Mouse (Mus musculus) brain, embryonic 14.5 days (tissue): Measurements from ENCODE around the gene Ndufb6. TPM values are rescaled to one million over a fixed set of nuclear protein-coding genes. Genes with fewer than 3 reads are reported as not detected.
A peak's percentile ranks its signal among the peaks of the same experiment; 100 is the strongest.
"Not testable (repeated sequence)": the region's sequence is repeated elsewhere in the genome, so short reads cannot be mapped to it uniquely, and the experiment has no call there.

ENCODE experiments used
- DNase-seq: peaks from one replicate; pipeline ENCODE4 v3.0.0-alpha.2; 2011; ENCODE audit warnings: low read depth
- CTCF ChIP-seq: fragments of 200-500 bp; IDR thresholded peaks from 2 replicates; pipeline ENCODE4 v1.5.1; 2012; ENCODE audit warnings: inconsistent platforms, mild to moderate bottlenecking, moderate library complexity, borderline replicate concordance; ENCODE audit not compliant: insufficient read depth, insufficient read length; ENCODE audit errors: extremely low read depth
- POLR2A ChIP-seq: fragments of 200-500 bp; IDR thresholded peaks from 2 replicates; pipeline ENCODE4 v1.6.1; 2012; ENCODE audit warnings: mild to moderate bottlenecking, inconsistent platforms, borderline replicate concordance; ENCODE audit not compliant: poor library complexity, insufficient read depth, insufficient read length, severe bottlenecking; ENCODE audit errors: extremely low read depth
- polyA plus RNA-seq: library from polyadenylated mRNA; depleted of rRNA; stranded (reverse); fragments of >200 nt; gene quantifications from 2 replicates; pipeline ENCODE4 v1.2.3, GENCODE M21; 2012; rRNA removed

Gene Ndufb6
- polyA plus RNA-seq, result 116 and 154 TPM in 2 replicates

GRCm38 (mm10) chr4:40279276-40279900, at the start of gene Ndufb6:
Gene Ndufb6, minus strand, starts transcription at chr4:40279421.
- TF ChIP-seq CTCF (no peak), POLR2A (peak; percentile 60; the same call in 1 of the 2 replicates)
- DNase-seq, result peak; percentile 97

GRCm38 (mm10) chr4:40327161-40327560, 47.9 kb upstream of the Ndufb6 start:
- TF ChIP-seq CTCF (no peak), POLR2A (no peak)
- no peak for DNase-seq

- TF ChIP-seq CTCF, result no peak
- no peak for TF ChIP-seq POLR2A
Measured at GRCm38 (mm10) chr4:40324620-40325019, 45.4 kb upstream of the Ndufb6 start.

DNA sequence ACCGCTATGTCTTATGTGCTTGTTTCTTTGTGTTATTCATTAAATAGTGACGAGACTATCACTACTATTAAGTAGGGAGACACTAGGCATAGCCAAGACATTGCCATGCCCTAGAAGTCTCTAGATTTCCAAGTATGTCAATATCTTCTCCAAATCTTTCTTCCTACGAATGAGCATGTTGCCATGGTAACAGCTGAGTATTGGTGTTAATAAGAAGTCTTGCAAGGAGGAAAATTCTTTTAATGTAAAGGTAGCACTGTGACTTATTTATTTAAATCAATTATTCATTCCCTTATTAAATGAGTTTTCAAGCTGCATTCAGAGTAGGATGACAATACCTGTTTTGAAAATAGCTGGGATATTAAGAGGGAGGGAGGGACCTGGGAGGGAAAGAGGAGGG, 38.2 kb upstream of the Ndufb6 start:
- DNase-seq, result peak; percentile 63
- TF ChIP-seq CTCF, result no peak
- TF ChIP-seq POLR2A, result no peak

More at GRCm38 (mm10) chr4:40324620-40325019, 45.4 kb upstream of the Ndufb6 start:
- DNase-seq, result no peak

DNA sequence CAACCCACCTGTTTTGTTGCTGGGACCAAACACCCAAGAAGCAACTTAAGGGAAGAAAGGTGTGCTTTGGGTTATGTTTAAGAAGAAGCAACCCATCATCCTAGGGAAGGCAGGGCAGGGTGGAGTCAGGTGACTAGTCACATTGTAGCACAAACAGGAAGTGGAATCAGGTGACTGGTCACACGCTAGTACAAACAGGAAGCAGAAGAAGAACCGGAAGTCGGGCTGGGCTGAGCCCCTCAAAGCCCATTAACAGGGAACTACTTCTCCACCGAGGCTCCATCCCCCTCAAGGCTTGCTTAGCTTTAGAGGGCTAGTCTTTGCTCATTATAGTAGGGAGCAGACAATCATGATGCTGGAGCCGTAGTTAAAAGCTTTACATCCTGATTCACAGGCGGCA, 33.8 kb upstream of the Ndufb6 start:
- no peak for TF ChIP-seq POLR2A
- TF ChIP-seq CTCF, result no peak
- no peak for DNase-seq

- no peak for TF ChIP-seq CTCF
- no peak for TF ChIP-seq POLR2A
Measured at GRCm38 (mm10) chr4:40312213-40312612, 33.0 kb upstream of the Ndufb6 start.

GRCm38 (mm10) chr4:40310796-40311383, 31.7 kb upstream of the Ndufb6 start:
- DNase-seq, result peak; percentile 23
- TF ChIP-seq CTCF (no peak), POLR2A (no peak)

More at GRCm38 (mm10) chr4:40312213-40312612, 33.0 kb upstream of the Ndufb6 start:
- DNase-seq, result no peak

DNA sequence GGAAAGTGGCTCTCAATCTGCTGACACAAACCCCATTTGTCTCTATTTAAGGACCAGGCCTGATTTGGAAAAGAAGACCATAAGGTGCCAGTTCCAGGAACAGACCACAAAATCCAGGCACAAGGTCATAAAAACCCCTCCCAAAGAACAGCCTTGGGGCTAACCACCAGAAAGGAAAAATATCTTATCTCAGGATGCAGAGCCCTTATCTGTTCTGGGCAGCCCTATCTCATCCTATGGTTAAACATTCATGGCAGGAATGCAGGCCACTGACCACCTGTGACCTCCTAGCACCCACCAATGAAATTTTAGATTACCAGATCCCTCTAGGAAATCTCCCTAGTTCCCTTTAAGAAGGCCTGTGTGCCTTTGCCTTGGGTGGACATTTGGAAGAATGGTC, 30.5 kb upstream of the Ndufb6 start:
- DNase-seq, result no peak
- TF ChIP-seq CTCF, result no peak
- no peak for TF ChIP-seq POLR2A

- no peak for DNase-seq
- TF ChIP-seq POLR2A, result no peak
- no peak for TF ChIP-seq CTCF
Measured at GRCm38 (mm10) chr4:40302445-40303125, 23.4 kb upstream of the Ndufb6 start.

DNA sequence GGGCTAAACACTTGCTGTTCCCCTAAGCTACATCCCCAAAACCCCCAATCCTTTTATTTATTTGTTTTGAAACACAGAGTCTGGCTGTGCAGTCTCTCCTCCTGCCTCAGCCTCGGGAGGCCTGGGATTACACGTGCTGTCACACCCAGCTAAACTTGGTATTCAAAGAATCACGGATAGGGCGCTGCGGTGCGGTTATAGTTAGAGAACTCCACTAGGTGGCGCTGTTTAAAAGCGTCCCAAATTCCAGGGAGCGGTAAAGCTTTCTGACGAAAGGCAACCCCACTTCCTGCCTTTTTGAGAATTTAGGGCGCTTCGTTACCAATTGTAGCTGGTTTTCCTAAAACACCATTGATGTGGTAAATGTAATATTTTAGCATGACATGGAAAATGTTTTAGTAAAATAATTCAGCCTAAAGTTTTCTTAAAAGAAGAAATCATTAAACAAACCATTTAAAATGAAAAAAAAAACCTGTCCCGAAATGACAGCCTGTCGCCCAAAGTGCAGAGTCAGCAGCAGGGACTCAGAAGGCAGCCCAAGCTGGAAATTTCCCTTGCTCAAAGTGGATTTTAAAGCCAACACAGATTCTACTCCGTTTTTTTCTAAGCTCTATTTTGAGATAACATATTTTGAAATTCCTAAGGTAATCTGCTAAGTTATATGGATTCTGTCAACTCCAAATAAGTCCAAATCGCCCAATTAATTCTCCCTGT, 22.0 kb upstream of the Ndufb6 start:
- TF ChIP-seq POLR2A (no peak), CTCF (peak; percentile 87)
- DNase-seq, result peak; percentile 87

- DNase-seq, result no peak
- TF ChIP-seq POLR2A (no peak), CTCF (no peak)
Measured at GRCm38 (mm10) chr4:40299169-40299568, 19.9 kb upstream of the Ndufb6 start.

DNA sequence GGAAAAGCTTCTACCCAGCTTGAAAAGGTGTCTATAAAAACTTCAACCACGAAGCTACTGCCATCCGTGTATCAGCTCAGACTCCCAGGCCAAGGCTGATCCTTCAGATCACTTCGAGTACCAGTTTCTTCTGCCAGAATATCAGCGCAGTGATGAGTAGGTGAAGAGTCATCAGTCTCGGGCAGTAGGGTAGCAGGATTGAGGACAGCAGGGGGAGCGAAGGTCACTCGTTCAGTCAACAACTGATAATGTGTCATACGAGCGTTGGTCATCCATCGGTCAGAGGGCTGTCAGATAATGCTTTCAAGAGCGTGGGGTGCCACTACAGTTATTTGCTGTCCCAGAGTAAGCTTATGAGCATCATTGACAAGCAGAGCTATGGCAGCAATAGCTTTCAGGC, 12.3 kb upstream of the Ndufb6 start:
- DNase-seq, result not testable (repeated sequence)
